Mouse (Mus musculus): ENCODE results near the gene E130308A19Rik.

GRCm38 (mm10) chr4:59756332-59757082 lies 130.5 kb downstream of the E130308A19Rik start:
- TF ChIP-seq SIN3A (IDR thresholded peaks at IDR 0.05; ENCODE audit: low read length), result no peak
- no peak for TF ChIP-seq GABPA (IDR thresholded peaks at IDR 0.05; ENCODE audit: insufficient replicate concordance, low read depth, low read length)
- no peak for TF ChIP-seq TBP (conservative IDR thresholded peaks at IDR 0.05; ENCODE audit: low read depth, low read length)
- TF ChIP-seq TCF12 (IDR thresholded peaks at IDR 0.05; ENCODE audit: low read depth, low read length), result no peak
- no peak for TF ChIP-seq MAZ (IDR thresholded peaks at IDR 0.05; ENCODE audit: low read depth, low read length)
- TF ChIP-seq ZNF384 (IDR thresholded peaks at IDR 0.05; ENCODE audit: low read depth, low read length), result no peak
- no peak for TF ChIP-seq JUND (conservative IDR thresholded peaks at IDR 0.05; ENCODE audit: low read depth, low read length)
- no peak for TF ChIP-seq MYC (IDR thresholded peaks at IDR 0.05; ENCODE audit: low read depth, low read length)
- no peak for TF ChIP-seq HCFC1 (IDR thresholded peaks at IDR 0.05; ENCODE audit: low read depth, low read length)
- TF ChIP-seq POLR2A (IDR thresholded peaks at IDR 0.05; ENCODE audit: low read depth, low read length), result no peak
- no peak for TF ChIP-seq ZC3H11A (IDR thresholded peaks at IDR 0.05; ENCODE audit: low read depth, low read length)
- TF ChIP-seq CTCF (conservative IDR thresholded peaks at IDR 0.05 in 1 of 2, IDR thresholded peaks at IDR 0.05 in 1 of 2; ENCODE audit: low read depth in 2 of 2, low read length in 2 of 2), result no peak
- no peak for TF ChIP-seq CHD1 (IDR thresholded peaks at IDR 0.05; ENCODE audit: low read depth, low read length)
- no peak for TF ChIP-seq MAFK (IDR thresholded peaks at IDR 0.05; ENCODE audit: insufficient replicate concordance, low read length)

Measured in CH12.LX (cell line).